Mouse (Mus musculus): ENCODE measurements around the gene Ttc21a. TPM values are rescaled to one million over a fixed set of nuclear protein-coding genes. Genes with fewer than 3 reads are reported as not detected.

The Ttc21a gene
- polyA plus RNA-seq, 1 experiment from 2014 or later = 0.20 TPM

- H3K4me3 ChIP-seq (ENCODE audit: low read depth, low read length) = no peak overlapping the region
- no peaks in the 10 kb centered on the region for H3K27me3 ChIP-seq (ENCODE audit: control insufficient read depth, insufficient read depth, low read length)
- WGBS = 91% methylated on average over 12 of the region's 12 CpGs
- H3K27ac ChIP-seq (ENCODE audit: low read depth, low read length) = no peak overlapping the region
- H3K4me1 ChIP-seq (ENCODE audit: control insufficient read depth, insufficient read depth, low read length) = peaks cover 2% of the 10 kb centered on the region; the same call in 1 of the 2 replicates
- no peaks in the 10 kb centered on the region for H3K9me3 ChIP-seq (ENCODE audit: control insufficient read depth, low read length)
- DNase-seq (ENCODE audit: low spot score, missing footprints) (no peak), ATAC-seq (ENCODE audit: low FRiP score) (no peak)
- H3K4me2 ChIP-seq = no peak overlapping the region
- no peak overlapping the region for H3K9ac ChIP-seq (ENCODE audit: low read length)
- peaks cover 8% of the 10 kb centered on the region for H3K36me3 ChIP-seq (ENCODE audit: control insufficient read depth, insufficient read depth, low read length)
Measured at GRCm38 (mm10) chr9:119932358-119932757, 5.0 kb upstream of the Ttc21a start.

GRCm38 (mm10) chr9:119933675-119934074 lies 3.7 kb upstream of the Ttc21a start:
- ATAC-seq (ENCODE audit: low FRiP score) = no peak
- no peak for DNase-seq (ENCODE audit: low spot score, missing footprints)
- no peak overlapping the region for H3K4me3 ChIP-seq (ENCODE audit: low read depth, low read length)
- no peak overlapping the region for H3K27ac ChIP-seq (ENCODE audit: low read depth, low read length)
- 0 out of 2 replicates have a peak, but pooled peaks cover 4% of the 10 kb centered on the region for H3K36me3 ChIP-seq (ENCODE audit: control insufficient read depth, insufficient read depth, low read length)
- no peaks in the 10 kb centered on the region for H3K27me3 ChIP-seq (ENCODE audit: control insufficient read depth, insufficient read depth, low read length)
- no peak overlapping the region for H3K4me2 ChIP-seq
- H3K4me1 ChIP-seq (ENCODE audit: control insufficient read depth, insufficient read depth, low read length) = peaks cover 7% of the 10 kb centered on the region; the same call in 1 of the 2 replicates
- no peak overlapping the region for H3K9ac ChIP-seq (ENCODE audit: low read length)
- 92% methylated on average over 6 of the region's 6 CpGs for WGBS
- H3K9me3 ChIP-seq (ENCODE audit: control insufficient read depth, low read length) = no peaks in the 10 kb centered on the region

DNA sequence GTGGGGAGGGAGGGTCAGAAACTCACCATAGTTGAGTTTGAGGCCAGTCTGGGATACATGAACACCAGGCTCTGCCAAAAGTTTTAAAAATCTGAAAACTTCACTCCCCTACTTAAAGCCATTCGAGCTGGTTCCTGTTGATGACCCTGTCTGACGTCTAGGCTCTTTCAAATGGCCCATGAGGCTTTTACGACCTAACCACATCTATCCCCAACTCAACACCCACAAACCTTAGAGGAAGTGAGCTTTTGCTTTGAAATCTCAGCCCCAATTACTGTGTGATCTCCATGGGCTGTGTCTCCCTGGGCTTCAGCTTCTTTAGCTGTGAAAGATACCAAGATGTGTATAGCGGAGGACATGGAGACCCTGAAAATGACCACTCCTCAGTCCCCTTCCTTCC lies 1.1 kb downstream of the Ttc21a start:
- Histone ChIP-seq H3K27ac (ENCODE audit: low read depth, low read length) (no peak overlapping the region), H3K4me1 (ENCODE audit: control insufficient read depth, insufficient read depth, low read length) (peaks cover 7% of the 10 kb centered on the region; the same call in 1 of the 2 replicates), H3K27me3 (ENCODE audit: control insufficient read depth, insufficient read depth, low read length) (no peaks in the 10 kb centered on the region), H3K9ac (ENCODE audit: low read length) (no peak overlapping the region), H3K9me3 (ENCODE audit: control insufficient read depth, low read length) (no peaks in the 10 kb centered on the region), H3K4me2 (no peak overlapping the region), H3K4me3 (ENCODE audit: low read depth, low read length) (no peak overlapping the region), H3K36me3 (ENCODE audit: control insufficient read depth, insufficient read depth, low read length) (no peaks in the 10 kb centered on the region)
- ATAC-seq (ENCODE audit: low FRiP score) (no peak), DNase-seq (ENCODE audit: low spot score, missing footprints) (no peak)
- 85% methylated on average over 4 of the region's 4 CpGs for WGBS

DNA sequence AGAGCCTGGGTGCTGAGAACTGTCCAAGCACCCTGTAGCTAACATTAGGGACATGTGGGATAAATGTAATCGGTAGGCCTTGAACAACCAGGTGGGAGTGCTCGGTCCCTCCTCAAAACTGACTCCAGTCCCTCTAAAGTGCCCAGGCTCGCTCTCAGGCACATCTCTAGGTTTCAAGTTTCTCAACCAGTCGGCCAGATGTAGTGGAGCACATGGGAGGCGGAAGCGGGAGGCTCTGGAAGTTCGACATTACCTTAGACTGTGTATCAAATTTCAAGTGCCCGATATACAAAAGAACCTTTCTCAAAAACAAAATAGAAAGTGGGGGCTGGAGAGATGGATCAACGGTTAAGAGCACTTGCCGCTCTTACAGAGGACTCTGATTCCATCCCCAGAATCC lies 2.2 kb downstream of the Ttc21a start:
- peaks cover 7% of the 10 kb centered on the region; the same call in 1 of the 2 replicates for H3K4me1 ChIP-seq (ENCODE audit: control insufficient read depth, insufficient read depth, low read length)
- H3K4me2 ChIP-seq = no peak overlapping the region
- H3K27ac ChIP-seq (ENCODE audit: low read depth, low read length) = no peak overlapping the region

GRCm38 (mm10) chr9:119941407-119941806 lies 4.0 kb downstream of the Ttc21a start:
- no peak for ATAC-seq (ENCODE audit: low FRiP score)
- Histone ChIP-seq H3K27ac (ENCODE audit: low read depth, low read length) (no peak overlapping the region), H3K4me2 (no peak overlapping the region), H3K9me3 (ENCODE audit: control insufficient read depth, low read length) (no peaks in the 10 kb centered on the region), H3K4me1 (ENCODE audit: control insufficient read depth, insufficient read depth, low read length) (peaks cover 6% of the 10 kb centered on the region; the same call in 1 of the 2 replicates), H3K27me3 (ENCODE audit: control insufficient read depth, insufficient read depth, low read length) (no peaks in the 10 kb centered on the region), H3K4me3 (ENCODE audit: low read depth, low read length) (no peak overlapping the region), H3K9ac (ENCODE audit: low read length) (no peak overlapping the region), H3K36me3 (ENCODE audit: control insufficient read depth, insufficient read depth, low read length) (no peaks in the 10 kb centered on the region)
- no peak for DNase-seq (ENCODE audit: low spot score, missing footprints)
- 88% methylated on average over 5 of the region's 5 CpGs for WGBS

More for the DNA sequence above, 2.2 kb downstream of the Ttc21a start:
- no peaks in the 10 kb centered on the region for H3K36me3 ChIP-seq (ENCODE audit: control insufficient read depth, insufficient read depth, low read length)
- no peak overlapping the region for H3K9ac ChIP-seq (ENCODE audit: low read length)
- no peak for DNase-seq (ENCODE audit: low spot score, missing footprints)
- 82% methylated on average over 10 of the region's 10 CpGs for WGBS
- H3K27me3 ChIP-seq (ENCODE audit: control insufficient read depth, insufficient read depth, low read length) = no peaks in the 10 kb centered on the region
- no peak overlapping the region for H3K4me3 ChIP-seq (ENCODE audit: low read depth, low read length)
- no peaks in the 10 kb centered on the region for H3K9me3 ChIP-seq (ENCODE audit: control insufficient read depth, low read length)
- ATAC-seq (ENCODE audit: low FRiP score) = no peak

DNA sequence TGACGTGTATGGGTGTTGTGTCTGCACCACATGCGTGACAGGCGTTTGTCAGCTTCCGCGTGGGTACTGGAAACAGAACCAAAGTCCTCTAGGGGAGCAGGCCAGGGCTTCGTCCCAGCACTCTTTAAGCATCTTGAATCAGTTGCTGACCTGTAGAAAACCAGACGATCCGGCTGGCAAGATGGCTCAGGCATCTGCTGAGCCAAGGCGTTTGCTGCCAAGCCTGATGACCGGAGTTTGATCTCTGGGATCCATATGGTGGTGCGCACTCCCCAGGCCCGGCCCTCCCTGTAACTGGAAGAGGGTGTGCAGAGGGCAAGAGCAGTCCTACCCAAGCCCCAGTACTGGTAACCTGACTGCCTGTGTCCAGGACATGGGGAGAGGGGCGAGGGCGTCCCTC lies 4.5 kb downstream of the Ttc21a start:
- H3K27ac ChIP-seq (ENCODE audit: low read depth, low read length) = no peak overlapping the region
- 88% methylated on average over 14 of the region's 14 CpGs for WGBS

DNA sequence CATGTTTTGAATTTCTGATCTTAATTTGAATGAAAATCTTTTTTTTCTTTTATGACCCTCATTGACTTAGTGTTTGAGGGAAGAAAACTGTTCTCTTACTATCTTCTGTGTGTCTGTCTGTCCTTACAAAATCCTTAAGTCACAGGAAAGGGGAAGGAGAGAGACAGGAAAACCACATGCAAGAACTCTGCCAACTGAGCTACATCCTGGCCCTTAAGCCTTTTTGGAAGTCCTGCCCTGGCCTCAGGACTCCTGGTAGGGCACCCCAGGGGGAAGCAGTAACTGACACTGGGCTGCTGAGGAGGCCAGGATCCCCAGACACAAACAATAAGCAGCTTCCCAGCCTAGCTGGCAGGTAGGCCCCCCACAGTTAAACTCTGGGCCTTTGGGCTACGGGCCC lies 5.9 kb downstream of the Ttc21a start:
- 88% methylated on average over 1 of the region's 1 CpGs for WGBS
- Histone ChIP-seq H3K9ac (ENCODE audit: low read length) (no peak overlapping the region), H3K4me3 (ENCODE audit: low read depth, low read length) (no peak overlapping the region), H3K27ac (ENCODE audit: low read depth, low read length) (no peak overlapping the region), H3K27me3 (ENCODE audit: control insufficient read depth, insufficient read depth, low read length) (no peaks in the 10 kb centered on the region), H3K9me3 (ENCODE audit: control insufficient read depth, low read length) (no peaks in the 10 kb centered on the region), H3K4me1 (ENCODE audit: control insufficient read depth, insufficient read depth, low read length) (no peaks in the 10 kb centered on the region), H3K36me3 (ENCODE audit: control insufficient read depth, insufficient read depth, low read length) (no peaks in the 10 kb centered on the region), H3K4me2 (no peak overlapping the region)
- ATAC-seq (ENCODE audit: low FRiP score) = no peak
- no peak for DNase-seq (ENCODE audit: low spot score, missing footprints)

More for the DNA sequence above, 4.5 kb downstream of the Ttc21a start:
- Histone ChIP-seq H3K9me3 (ENCODE audit: control insufficient read depth, low read length) (no peaks in the 10 kb centered on the region), H3K36me3 (ENCODE audit: control insufficient read depth, insufficient read depth, low read length) (no peaks in the 10 kb centered on the region), H3K27me3 (ENCODE audit: control insufficient read depth, insufficient read depth, low read length) (no peaks in the 10 kb centered on the region), H3K9ac (ENCODE audit: low read length) (no peak overlapping the region), H3K4me3 (ENCODE audit: low read depth, low read length) (no peak overlapping the region), H3K4me2 (no peak overlapping the region), H3K4me1 (ENCODE audit: control insufficient read depth, insufficient read depth, low read length) (peaks cover 5% of the 10 kb centered on the region; the same call in 1 of the 2 replicates)
- DNase-seq (ENCODE audit: low spot score, missing footprints) (no peak), ATAC-seq (ENCODE audit: low FRiP score) (no peak)

GRCm38 (mm10) chr9:119945173-119945900 lies 7.9 kb downstream of the Ttc21a start:
- no peak for DNase-seq (ENCODE audit: low spot score, missing footprints)
- WGBS = 73% methylated on average over 12 of the region's 12 CpGs
- Histone ChIP-seq H3K4me3 (ENCODE audit: low read depth, low read length) (no peak overlapping the region), H3K9me3 (ENCODE audit: control insufficient read depth, low read length) (no peaks in the 10 kb centered on the region), H3K4me1 (ENCODE audit: control insufficient read depth, insufficient read depth, low read length) (no peaks in the 10 kb centered on the region), H3K4me2 (no peak overlapping the region), H3K27me3 (ENCODE audit: control insufficient read depth, insufficient read depth, low read length) (no peaks in the 10 kb centered on the region), H3K36me3 (ENCODE audit: control insufficient read depth, insufficient read depth, low read length) (no peaks in the 10 kb centered on the region), H3K9ac (ENCODE audit: low read length) (no peak overlapping the region), H3K27ac (ENCODE audit: low read depth, low read length) (no peak overlapping the region)
- no peak for ATAC-seq (ENCODE audit: low FRiP score)

- Histone ChIP-seq H3K4me3 (ENCODE audit: low read depth, low read length) (no peak overlapping the region), H3K36me3 (ENCODE audit: control insufficient read depth, insufficient read depth, low read length) (no peaks in the 10 kb centered on the region), H3K27me3 (ENCODE audit: control insufficient read depth, insufficient read depth, low read length) (no peaks in the 10 kb centered on the region), H3K27ac (ENCODE audit: low read depth, low read length) (no peak overlapping the region), H3K9me3 (ENCODE audit: control insufficient read depth, low read length) (no peaks in the 10 kb centered on the region), H3K4me2 (no peak overlapping the region), H3K9ac (ENCODE audit: low read length) (no peak overlapping the region), H3K4me1 (ENCODE audit: control insufficient read depth, insufficient read depth, low read length) (no peaks in the 10 kb centered on the region)
- 67% methylated on average over 3 of the region's 3 CpGs for WGBS
- ATAC-seq (ENCODE audit: low FRiP score) = no peak
- peak; percentile 57 for DNase-seq (ENCODE audit: low spot score, missing footprints)
Measured at GRCm38 (mm10) chr9:119948804-119949203, 11.4 kb downstream of the Ttc21a start.
